Mouse (Mus musculus) neural tube, embryonic 14.5 days (tissue): Measurements from ENCODE around the gene Rassf5. TPM values are rescaled to one million over a fixed set of nuclear protein-coding genes. Genes with fewer than 3 reads are reported as not detected.
"Not testable (repeated sequence)": the region's sequence is repeated elsewhere in the genome, so short reads cannot be mapped to it uniquely, and the experiment has no call there.

Experiments used
- ATAC-seq: fragments of 200-750 bp; cut with Nextera tagmentation; 2 replicates; pipeline ENCODE4 v1.8.0; 2017; ENCODE audit warnings: low read depth, mild to moderate bottlenecking, moderate TSS enrichment, moderate library complexity
- H3K27ac ChIP-seq: fragments of 300-500 bp; sonication (generic); 2 replicates; pipeline ENCODE4 v1.5.1; 2014; ENCODE audit warnings: low read depth, mild to moderate bottlenecking, control low read depth, low read length, moderate library complexity, mixed read lengths
- H3K27me3 ChIP-seq: fragments of 300-500 bp; sonication (generic); 2 replicates; pipeline ENCODE4 v1.6.1; 2014; ENCODE audit warnings: low read length; ENCODE audit not compliant: control insufficient read depth, insufficient read depth
- H3K36me3 ChIP-seq: fragments of 300-500 bp; sonication (generic); 2 replicates; pipeline ENCODE4 v1.6.1; 2014; ENCODE audit warnings: low read length, mixed read lengths; ENCODE audit not compliant: control insufficient read depth, insufficient read depth
- H3K4me1 ChIP-seq: fragments of 300-500 bp; sonication (generic); 2 replicates; pipeline ENCODE4 v1.6.1; 2014; ENCODE audit warnings: low read length; ENCODE audit not compliant: control insufficient read depth, insufficient read depth
- H3K4me2 ChIP-seq: fragments of 300-500 bp; sonication (generic); 2 replicates; pipeline ENCODE4 v1.6.1; 2014; ENCODE audit warnings: mild to moderate bottlenecking, low read depth, low read length, control low read depth
- H3K4me3 ChIP-seq: fragments of 300-500 bp; sonication (generic); 2 replicates; pipeline ENCODE4 v1.5.1; 2014; ENCODE audit warnings: low read depth, low read length, control low read depth, mixed read lengths
- H3K9ac ChIP-seq: fragments of 300-500 bp; sonication (generic); replicated peaks from 2 replicates; pipeline ENCODE4 v1.6.1; 2014; ENCODE audit warnings: low read depth, mild to moderate bottlenecking, control low read depth, low read length, mixed read lengths
- H3K9me3 ChIP-seq: fragments of 300-500 bp; sonication (generic); 2 replicates; pipeline ENCODE4 v1.6.1; 2016; ENCODE audit warnings: low read length; ENCODE audit not compliant: control insufficient read depth
- WGBS: fragments of 180-500 bp; shearing (Covaris S2); extraction: QIAGEN DNeasy Blood & Tissue Kit; methylation state at CpG from one replicate; pipeline ENCODE4 v1.1.7; 2014; 5-methylcytosine and 5-hydroxymethylcytosine counted together
- polyA plus RNA-seq: library from polyadenylated mRNA; unstranded; fragments of >200 nt; fragmentation: Nextera tagmentation; extraction: Ambion mirVana; gene quantifications from 2 replicates; pipeline ENCODE4 v1.2.1, GENCODE M21; 2014

Rassf5 gene
- polyA plus RNA-seq, 1 experiment from 2014 or later, result 5.7 TPM

DNA sequence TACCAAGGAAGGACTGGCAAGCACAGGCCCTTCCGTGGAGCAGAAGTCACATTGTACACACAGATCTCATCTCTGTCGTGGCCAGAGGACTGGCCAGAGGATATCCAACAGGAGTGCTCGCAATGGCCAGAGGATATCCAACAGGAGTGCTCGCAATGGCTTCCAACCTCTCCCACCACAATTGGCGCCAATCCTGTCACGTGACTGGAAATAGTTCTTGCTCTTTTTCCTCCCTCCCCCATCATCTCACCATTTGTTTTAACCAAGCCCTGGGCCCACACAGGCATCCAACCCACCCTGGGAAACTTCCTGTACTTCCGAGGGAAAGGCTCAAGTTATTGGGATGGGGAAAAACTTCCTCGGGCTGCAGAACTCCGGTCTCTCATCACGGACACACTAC lies 23.7 kb upstream of the Rassf5 start:
- Histone ChIP-seq H3K4me3 (no peak overlapping the region), H3K27me3 (no peaks in the 10 kb centered on the region), H3K9ac (no peak overlapping the region), H3K4me2 (no peak overlapping the region), H3K4me1 (no peaks in the 10 kb centered on the region), H3K9me3 (no peaks in the 10 kb centered on the region), H3K27ac (no peak overlapping the region), H3K36me3 (no peaks in the 10 kb centered on the region)
- 84% methylated on average over 10 of the region's 10 CpGs for WGBS
- ATAC-seq, result no peak

DNA sequence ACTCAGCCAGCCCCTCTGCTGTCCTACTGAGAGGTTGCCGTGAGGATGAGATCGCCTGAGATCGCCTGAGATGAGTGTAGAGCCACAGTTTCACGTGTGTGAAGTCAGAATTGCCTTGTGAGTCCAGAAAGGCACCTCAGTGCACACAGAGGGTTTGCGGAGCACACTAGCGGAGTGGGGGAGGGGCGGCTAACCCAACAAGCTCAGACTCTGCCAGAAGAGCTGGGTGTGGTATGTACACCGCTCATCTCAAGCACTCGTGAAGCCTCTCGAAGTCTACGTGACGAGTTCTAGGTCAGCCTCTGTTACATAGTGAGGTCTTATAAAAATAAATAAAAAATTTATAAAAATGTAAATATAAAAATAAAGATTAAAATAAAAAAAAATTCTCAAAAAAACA lies 18.8 kb upstream of the Rassf5 start:
- H3K4me2 ChIP-seq, result no peak overlapping the region
- H3K9me3 ChIP-seq, result no peaks in the 10 kb centered on the region
- no peak overlapping the region for H3K27ac ChIP-seq
- 79% methylated on average over 12 of the region's 12 CpGs for WGBS
- no peak overlapping the region for H3K4me3 ChIP-seq
- ATAC-seq, result no peak
- no peak overlapping the region for H3K9ac ChIP-seq
- no peaks in the 10 kb centered on the region for H3K4me1 ChIP-seq
- no peaks in the 10 kb centered on the region for H3K27me3 ChIP-seq
- H3K36me3 ChIP-seq, result no peaks in the 10 kb centered on the region

DNA sequence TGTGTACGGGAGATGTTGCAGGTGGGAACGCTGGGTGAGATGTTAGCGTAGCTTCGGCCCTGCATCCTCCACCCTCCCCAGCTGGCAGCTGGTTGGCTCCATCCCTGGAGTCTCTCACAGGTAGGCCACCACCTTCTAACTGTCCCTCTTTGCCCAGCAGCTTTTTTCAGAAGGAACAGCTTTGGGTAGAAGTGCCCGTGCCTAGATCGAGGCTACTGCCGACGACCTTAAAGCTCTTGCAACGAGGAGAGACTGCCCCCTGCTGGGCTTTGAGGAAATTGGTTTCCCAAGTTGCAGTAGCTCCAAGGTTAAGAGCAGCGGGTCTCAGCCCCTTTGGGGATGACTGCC lies 15.2 kb upstream of the Rassf5 start:
- no peak overlapping the region for H3K27ac ChIP-seq
- ATAC-seq, result peak; percentile 44; the same call in 1 of the 2 replicates
- H3K4me3 ChIP-seq, result no peak overlapping the region
- H3K4me2 ChIP-seq, result no peak overlapping the region
- H3K9ac ChIP-seq, result no peak overlapping the region
- no peaks in the 10 kb centered on the region for H3K4me1 ChIP-seq
- WGBS, result 32% methylated on average over 10 of the region's 10 CpGs
- no peaks in the 10 kb centered on the region for H3K9me3 ChIP-seq
- H3K36me3 ChIP-seq, result no peaks in the 10 kb centered on the region
- no peaks in the 10 kb centered on the region for H3K27me3 ChIP-seq

GRCm38 (mm10) chr1:131259632-131260308 lies 14.7 kb upstream of the Rassf5 start:
- 69% methylated on average over 10 of the region's 10 CpGs for WGBS
- no peak for ATAC-seq
- no peak overlapping the region for H3K27ac ChIP-seq

DNA sequence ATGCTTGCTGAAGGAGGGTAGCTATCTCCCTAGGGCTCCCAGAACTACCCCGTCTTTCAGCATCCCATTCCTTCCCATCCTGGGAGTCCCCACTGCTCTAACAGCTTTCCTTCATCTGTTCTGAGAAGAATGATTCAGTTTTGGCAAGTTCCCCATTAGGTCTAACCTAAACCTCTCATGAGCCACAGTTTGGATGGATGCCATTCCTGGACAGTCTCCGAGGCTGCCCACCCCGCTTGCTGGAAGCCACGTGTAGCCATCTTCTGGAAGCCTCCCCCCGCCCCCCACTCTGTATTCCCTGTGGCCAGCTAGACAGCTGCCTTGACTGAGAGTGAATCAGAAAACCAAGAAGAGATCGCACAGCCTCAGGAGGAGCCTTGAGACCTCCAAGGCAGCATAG lies 12.2 kb upstream of the Rassf5 start:
- H3K4me3 ChIP-seq, result no peak overlapping the region
- no peak for ATAC-seq
- H3K27ac ChIP-seq, result no peak overlapping the region
- H3K4me1 ChIP-seq, result no peaks in the 10 kb centered on the region
- H3K36me3 ChIP-seq, result no peaks in the 10 kb centered on the region
- no peaks in the 10 kb centered on the region for H3K27me3 ChIP-seq
- WGBS, result 86% methylated on average over 6 of the region's 6 CpGs
- H3K4me2 ChIP-seq, result no peak overlapping the region
- H3K9me3 ChIP-seq, result no peaks in the 10 kb centered on the region
- no peak overlapping the region for H3K9ac ChIP-seq

More at GRCm38 (mm10) chr1:131259632-131260308, 14.7 kb upstream of the Rassf5 start:
- Histone ChIP-seq H3K9me3 (no peaks in the 10 kb centered on the region), H3K27me3 (no peaks in the 10 kb centered on the region), H3K4me1 (no peaks in the 10 kb centered on the region), H3K4me3 (no peak overlapping the region), H3K9ac (no peak overlapping the region), H3K4me2 (no peak overlapping the region), H3K36me3 (no peaks in the 10 kb centered on the region)

DNA sequence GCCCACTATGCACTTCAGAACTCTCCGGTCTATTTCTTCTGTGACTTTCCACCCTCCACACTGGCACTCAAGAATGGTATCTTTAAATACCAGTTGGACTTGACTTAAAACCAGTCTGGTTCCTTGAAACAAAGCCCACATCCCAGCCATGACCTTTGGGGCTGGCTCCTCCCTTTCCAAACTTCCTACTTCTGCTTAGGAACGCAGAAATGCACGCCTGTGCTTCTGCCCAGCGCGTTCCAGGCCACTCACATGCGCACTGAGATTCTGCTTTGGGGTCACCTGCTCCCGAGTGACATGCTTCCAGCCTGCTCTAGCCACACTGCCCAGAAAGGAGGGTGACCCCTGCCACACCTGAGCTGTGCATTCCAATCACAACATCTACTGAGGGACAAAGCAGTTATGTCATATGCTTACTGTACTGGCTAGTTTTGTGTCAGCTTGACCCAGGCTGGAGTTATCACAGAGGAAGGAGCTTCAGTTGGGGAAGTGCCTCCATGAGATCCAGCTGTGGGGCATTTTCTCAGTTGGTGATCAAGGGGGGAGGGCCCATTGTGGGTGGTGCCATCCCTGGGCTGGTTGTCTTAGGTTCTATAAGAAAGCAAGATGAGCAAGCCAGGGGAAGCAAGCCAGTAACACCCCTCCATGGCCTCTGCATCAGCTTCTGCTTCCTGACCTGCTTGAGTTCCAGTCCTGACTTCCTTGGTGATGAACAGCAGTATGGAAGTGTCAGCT lies 7.6 kb upstream of the Rassf5 start:
- not testable (repeated sequence) for H3K4me3 ChIP-seq, H3K27me3 ChIP-seq, H3K9me3 ChIP-seq, ATAC-seq, H3K4me2 ChIP-seq, H3K4me1 ChIP-seq, H3K36me3 ChIP-seq, H3K9ac ChIP-seq, H3K27ac ChIP-seq
- WGBS, result 88% methylated on average over 7 of the region's 7 CpGs

- peak; percentile 6; the same call in 1 of the 2 replicates for ATAC-seq
- no peak overlapping the region for H3K4me3 ChIP-seq
- H3K27me3 ChIP-seq, result peaks cover 14% of the 10 kb centered on the region
- no peak overlapping the region for H3K27ac ChIP-seq
- no peaks in the 10 kb centered on the region for H3K9me3 ChIP-seq
- no peak overlapping the region for H3K9ac ChIP-seq
- WGBS, result 15% methylated on average over 7 of the region's 7 CpGs
- no peak overlapping the region for H3K4me2 ChIP-seq
- no peaks in the 10 kb centered on the region for H3K4me1 ChIP-seq
- H3K36me3 ChIP-seq, result no peaks in the 10 kb centered on the region
Observed at GRCm38 (mm10) chr1:131246433-131247395, 1.7 kb upstream of the Rassf5 start.

- H3K4me3 ChIP-seq, result peak overlapping the region; percentile 72
- no peak overlapping the region for H3K9ac ChIP-seq
- H3K9me3 ChIP-seq, result no peaks in the 10 kb centered on the region
- no peaks in the 10 kb centered on the region for H3K4me1 ChIP-seq
- H3K27me3 ChIP-seq, result peaks cover 14% of the 10 kb centered on the region
- no peak overlapping the region for H3K27ac ChIP-seq
- H3K4me2 ChIP-seq, result peak overlapping the region; percentile 95
- peak; percentile 63 for ATAC-seq
- no peaks in the 10 kb centered on the region for H3K36me3 ChIP-seq
- 8% methylated on average over 9 of the region's 9 CpGs for WGBS
Observed at GRCm38 (mm10) chr1:131245926-131246325, 868 bp upstream of the Rassf5 start.
